Mouse (Mus musculus) cerebellum, adult (tissue): ENCODE results near the gene Zbtb44.

ENCODE experiments used
- ATAC-seq: cut with Nextera tagmentation; 2 replicates; pipeline ENCODE4 v1.9.2; 2017; ENCODE audit warnings: mild to moderate bottlenecking, moderate library complexity, mixed read lengths; ENCODE audit not compliant: insufficient number of reproducible peaks, low FRiP score, low TSS enrichment

Gene Zbtb44

DNA sequence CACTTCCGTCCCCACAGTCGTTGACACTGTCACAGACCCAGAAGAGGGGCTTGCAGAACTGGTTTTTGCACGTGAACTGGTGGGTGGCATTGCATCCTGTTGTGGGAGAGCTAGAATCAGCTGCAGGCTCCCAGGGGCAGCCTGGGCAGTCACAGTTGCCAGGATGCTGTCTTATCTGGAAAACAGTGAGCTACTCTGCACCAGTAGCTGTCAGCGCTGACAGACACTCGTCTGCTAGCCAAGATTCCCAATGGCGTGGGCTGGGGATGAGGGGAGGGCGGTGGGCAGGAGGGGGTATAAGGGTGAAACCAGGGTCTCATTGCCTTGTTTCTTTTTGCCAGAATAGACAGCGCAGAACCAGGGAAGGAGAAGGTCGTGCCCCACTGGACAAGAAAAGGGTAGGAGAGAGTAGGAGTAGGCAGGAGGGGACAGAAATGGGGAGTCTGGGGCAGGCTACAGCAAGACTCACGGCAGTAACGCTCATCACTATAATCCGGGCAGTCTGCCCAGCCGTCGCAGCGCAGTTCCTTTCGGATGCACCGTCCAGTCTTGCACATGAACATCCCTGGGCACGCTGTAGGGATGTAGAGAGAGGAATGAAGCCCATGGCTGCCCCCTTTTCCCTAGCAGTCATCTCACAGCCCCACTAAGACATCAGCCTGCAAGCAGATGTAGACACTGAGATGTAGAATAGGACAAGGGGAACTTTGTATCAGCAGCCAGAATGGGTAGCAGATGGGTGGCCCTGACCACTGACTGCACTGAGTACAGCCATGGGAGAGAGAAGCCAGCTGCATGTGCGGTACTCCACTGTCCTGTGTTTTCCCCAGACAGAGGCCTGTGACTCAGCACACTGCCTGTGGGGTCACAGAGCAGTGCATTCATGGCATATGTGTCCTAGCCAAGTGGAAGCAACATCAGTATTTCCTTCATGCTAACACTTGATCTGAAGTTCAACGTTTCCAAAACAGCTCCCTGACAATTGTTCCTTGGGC, 66.9 kb downstream of the Zbtb44 start:
- no peak for ATAC-seq

DNA sequence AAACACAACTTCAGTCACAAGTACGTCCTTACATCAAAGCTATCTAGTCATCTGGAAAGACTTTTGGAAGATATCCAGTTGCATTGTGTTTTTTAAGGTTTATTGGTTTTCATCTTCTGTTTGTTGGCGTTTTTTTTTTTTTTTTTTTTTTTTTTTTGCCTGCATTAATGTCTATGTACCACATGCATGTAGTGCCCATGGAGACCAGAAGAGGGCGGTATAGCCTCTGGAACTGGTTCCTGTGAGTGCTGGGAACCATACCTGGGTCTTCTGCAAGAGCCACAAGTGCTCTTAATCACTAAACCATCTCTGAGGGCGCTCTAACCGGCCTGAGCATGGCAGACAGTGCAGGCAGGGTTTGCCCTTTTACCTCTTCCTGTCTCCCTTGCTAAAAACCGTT, 67.7 kb downstream of the Zbtb44 start:
- no peak for ATAC-seq

DNA sequence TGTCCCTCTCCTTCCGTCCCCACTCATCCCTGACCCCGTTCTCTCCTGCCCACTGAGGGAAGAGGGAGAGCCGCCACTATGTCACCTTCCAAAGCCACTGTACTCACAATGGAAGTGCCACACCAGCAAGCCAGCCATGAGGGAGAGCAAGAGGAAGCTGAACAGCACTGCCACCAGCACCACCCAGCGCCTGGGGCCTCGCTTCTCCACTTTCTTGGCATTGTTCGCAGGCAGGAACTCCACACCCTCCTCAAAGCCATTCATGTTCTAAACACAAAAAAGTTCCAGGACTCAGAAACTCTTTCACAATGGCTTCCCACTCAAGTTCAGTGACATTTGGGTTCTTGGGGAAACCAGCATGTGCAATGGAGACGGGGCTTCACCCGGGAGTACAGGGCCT, 78.0 kb downstream of the Zbtb44 start:
- ATAC-seq = no peak

DNA sequence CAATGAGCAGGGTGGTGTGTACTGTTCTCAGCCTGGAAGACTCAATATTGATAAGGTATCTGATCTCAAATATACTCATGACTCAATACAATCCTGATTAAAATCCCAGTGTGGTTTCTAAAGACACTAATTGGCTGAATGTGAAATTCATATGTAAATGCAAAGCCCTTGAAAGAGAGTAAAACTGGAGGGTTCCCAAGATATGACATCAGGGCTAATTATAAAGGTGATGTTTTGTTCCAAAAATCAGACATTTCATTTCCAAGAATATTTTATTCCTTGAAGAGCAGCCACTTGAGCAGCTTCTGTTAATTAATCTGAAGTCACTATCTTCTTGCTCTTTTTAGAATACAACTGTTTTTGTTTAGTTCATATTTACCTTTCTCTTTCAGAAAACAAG, 85.1 kb downstream of the Zbtb44 start:
- ATAC-seq = no peak

DNA sequence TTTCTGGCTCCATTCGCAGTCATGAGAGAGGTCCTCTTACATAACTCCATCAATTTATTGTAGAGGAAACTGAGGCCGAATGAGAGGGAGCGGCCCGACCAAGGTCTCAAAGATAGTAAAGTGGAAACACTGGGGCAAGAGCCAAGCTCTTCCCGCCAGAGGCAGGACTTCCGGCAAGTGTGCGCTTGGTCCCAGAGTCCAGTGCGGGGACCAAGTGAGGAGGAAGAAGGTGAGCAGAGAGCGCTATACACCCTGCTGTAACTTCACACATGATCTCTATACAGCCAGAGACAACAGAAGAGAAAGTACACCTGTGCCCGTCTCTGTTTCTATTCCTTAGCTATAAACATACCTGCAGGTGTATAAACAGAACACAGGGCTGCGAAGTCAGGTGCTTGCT, 86.6 kb downstream of the Zbtb44 start:
- ATAC-seq = no peak

DNA sequence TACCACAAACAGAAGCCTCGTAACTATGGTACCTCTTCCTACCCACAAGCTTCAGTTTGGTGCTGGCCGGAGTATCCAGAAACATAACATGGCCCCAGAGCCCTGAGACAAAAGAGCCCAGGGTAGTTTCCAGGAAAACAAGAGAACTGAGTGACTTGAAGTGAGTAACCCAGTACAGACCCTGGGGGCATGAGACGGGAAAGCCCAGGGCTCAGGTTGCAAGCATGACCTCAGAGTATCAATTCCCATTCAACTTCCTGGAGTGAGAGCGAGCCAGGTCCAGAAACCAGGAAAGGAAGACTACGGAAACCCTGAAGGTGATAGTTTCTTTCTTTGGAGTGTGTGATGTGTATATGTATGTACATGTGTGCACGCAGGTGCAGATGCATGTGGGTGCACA, 87.0 kb downstream of the Zbtb44 start:
- no peak for ATAC-seq

DNA sequence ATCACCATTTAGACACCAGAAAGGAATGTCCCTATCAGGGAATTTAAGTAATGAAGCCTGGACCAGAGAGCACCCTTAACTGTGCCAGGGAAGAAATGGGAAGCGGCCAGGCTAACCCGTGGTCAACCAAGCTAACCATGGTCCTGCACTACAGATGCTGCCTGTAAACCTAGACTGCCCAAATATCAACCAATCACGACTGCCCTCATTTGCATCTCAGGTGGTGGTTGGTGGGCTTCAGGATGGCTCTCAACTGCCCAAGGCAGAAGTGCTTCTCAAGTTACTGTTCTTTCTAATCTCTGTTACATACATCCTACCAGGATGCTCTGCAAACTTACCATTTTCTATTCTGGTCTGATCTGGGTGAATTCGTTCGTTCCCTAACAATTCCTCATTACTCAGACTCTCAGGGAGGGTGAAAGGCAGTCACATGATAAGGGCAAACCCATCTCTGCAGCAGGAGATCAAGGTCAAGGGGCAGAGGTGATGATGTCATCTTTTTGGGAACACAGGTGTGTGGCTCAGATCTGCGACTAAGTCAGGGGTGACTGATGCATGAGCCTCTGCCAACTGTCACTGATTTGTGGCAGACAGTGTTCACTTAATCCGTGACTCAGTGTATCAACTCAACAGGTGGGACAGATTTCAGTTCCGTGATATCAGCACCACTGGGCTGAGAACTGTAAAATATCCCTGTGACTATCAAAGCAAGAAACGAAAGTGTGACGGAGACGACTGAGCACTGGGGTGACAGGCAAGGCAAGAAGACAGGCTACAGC, 88.3 kb downstream of the Zbtb44 start:
- ATAC-seq = no peak

DNA sequence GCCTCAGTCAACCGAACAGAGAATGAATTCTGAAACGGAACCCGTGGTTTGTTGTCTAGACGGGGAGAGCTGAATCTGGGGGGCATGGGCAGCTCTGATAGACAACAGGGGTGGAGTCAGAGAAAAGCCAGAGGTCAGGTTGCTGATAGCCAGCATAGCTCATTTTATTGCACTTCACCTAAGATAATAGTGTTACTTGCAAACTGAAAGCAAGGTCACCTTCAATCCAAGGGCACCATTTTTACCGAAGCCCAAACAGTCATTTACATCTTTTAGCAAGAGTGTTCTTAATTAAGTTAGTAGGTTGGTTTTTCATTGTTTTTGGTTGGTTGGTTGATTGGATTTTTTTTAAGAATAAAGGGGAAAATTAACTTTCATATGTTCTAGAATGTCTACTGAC, 89.0 kb downstream of the Zbtb44 start:
- no peak for ATAC-seq

DNA sequence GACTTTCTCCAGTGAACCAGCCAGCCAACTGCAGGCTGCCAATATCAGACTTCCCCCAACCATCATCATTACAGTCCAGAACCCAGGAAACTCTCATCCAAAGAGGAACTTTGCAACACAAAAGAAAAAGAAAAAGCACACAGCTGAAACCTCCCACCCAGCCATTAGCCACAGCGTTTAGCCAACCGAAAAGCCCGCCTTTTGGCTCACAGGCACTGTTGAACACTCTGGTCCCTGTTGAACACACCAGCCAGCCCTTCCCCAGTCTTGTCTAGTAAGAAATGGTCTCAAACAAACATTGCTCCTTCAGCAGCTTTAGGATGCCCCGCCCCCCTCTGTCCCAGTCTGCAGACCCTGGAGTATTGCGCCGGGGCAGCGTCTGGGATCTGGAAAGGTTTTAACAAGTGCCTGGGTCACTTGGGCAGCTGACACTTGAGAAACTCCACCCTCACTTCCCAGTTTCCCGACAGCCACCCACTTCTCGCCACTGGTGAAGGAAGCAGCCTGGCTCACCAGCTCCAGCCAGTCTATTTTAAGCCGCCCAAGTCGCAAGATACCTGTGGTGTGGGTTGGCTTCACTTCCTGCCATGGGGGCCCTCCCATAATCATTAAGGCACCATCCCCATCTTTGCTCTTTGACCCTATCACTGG, 89.6 kb downstream of the Zbtb44 start:
- ATAC-seq = no peak

DNA sequence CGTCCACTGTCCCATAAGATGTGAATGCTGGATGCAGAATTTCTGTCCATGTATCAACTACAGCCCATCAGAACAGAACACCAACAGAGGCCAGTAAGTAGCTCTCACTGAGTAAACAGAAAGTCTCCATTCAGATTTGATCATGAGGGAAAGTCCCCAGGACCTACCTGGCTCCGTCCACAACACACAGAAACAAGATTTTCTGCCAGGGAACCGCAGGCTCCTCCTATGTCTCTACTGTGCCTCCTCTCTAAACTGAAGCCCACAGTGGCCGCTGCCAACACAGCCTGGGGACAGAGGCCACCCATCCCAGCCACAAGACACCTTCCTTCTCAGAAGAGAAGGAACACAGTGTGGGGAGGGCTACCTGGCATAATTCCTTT, 90.1 kb downstream of the Zbtb44 start:
- ATAC-seq = no peak

DNA sequence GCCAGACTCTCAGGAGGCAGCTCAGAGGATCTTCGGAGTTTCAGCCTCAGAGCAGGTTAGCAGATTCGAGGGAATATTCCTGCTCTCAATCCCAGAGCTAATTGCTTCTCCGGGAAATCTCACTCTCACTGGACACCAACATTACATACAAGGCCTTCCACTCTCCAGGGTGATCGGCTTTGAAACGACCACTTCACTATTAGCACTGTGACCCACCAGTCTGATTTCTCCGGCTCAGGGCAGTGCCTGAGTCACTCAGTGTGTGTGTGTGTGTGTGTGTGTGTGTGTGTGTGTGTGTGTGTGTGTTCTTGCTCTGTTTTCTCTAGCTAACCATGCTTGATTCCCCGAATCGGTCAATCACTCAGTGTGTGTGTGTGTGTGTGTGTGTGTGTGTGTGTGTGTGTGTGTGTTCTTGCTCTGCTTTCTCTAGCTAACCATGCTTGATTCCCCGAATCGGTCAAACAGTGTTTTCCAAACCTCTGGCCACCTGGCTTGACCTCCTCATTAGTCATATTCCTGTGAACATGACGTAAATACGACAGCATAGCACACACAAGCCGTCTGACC, 92.1 kb downstream of the Zbtb44 start:
- no peak for ATAC-seq
